Mouse (Mus musculus): ENCODE measurements at regions not wholly inside any gene's neighbourhood (a gene's known extent, or its start where the extent isn't known, plus 50 kb on each side); places are given as distances from the start of the nearest gene placed in this dataset.

GRCm38 (mm10) chr5:11983452-11983851 is 65.6 kb downstream of the 4933402N22Rik start:
- TF ChIP-seq CTCF (IDR thresholded peaks at IDR 0.05; ENCODE audit: control insufficient read depth, insufficient read depth, insufficient read length) (no peak), USF1 (IDR thresholded peaks at IDR 0.05; ENCODE audit: low read depth) (peak; percentile 57), MYOD1 (IDR thresholded peaks at IDR 0.05; ENCODE audit: control insufficient read depth, insufficient read length, low read depth) (no peak), MYOG (IDR thresholded peaks at IDR 0.05; ENCODE audit: control insufficient read depth, extremely low read depth, insufficient read length) (no peak), MAX (IDR thresholded peaks at IDR 0.05) (no peak), CEBPB (IDR thresholded peaks at IDR 0.05; ENCODE audit: low read depth) (no peak), FOSL1 (IDR thresholded peaks at IDR 0.05; ENCODE audit: insufficient read depth, low read length, poor library complexity, severe bottlenecking) (no peak)

Measured in C2C12 (cell line).